Mouse (Mus musculus): Measurements from ENCODE around the gene Hoxa10.

DNA sequence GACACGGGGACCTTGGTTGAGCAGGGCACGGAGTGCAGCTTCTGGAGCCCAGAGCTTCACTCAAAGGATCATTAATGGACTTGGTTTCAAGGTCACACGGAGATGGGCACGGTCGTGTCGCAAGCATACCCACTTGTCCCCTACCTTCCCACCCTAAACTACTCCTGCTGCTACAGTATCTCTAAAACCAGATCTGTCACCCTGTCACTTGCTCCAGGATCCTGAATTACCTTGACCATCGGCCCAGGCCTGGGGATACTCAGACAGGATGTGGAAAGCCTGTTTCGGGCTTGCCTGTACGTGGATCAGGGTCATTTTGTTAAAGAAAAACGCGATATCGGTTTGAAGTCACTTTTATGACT is 31.0 kb downstream of the Hoxa10 start:
- TF ChIP-seq EP300 (IDR thresholded peaks at IDR 0.05; ENCODE audit: low read depth) = no peak
- TF ChIP-seq CTCF (IDR thresholded peaks at IDR 0.05; ENCODE audit: low read depth) = no peak

Data from liver, postnatal 0 days (tissue).